ENCODE assay signal across 8 mouse cellular contexts in genomic region chrX:100776494-100776893, GRCm38 (mm10). TPM values are rescaled to one million over a fixed set of nuclear protein-coding genes. Genes with fewer than 3 reads are reported as not detected.
DNase-seq lines count a peak whose midpoint lies in the region; ATAC-seq and TF ChIP-seq lines count a peak whose summit lies in the region.

No protein-coding gene starts in this region.

- peak overlapping the region; percentile 49 for H3K4me3 ChIP-seq in layer of hippocampus, adult 2 months
- H3K4me3 ChIP-seq in forebrain, embryonic 13.5 days = peak overlapping the region; percentile 54
- H3K4me3 ChIP-seq in hindbrain, embryonic 14.5 days (replicated peaks; ENCODE audit: low read length) = peak overlapping the region; percentile 39
- H3K4me3 ChIP-seq in limb, embryonic 11.5 days (ENCODE audit: low read depth, low read length) = peak overlapping the region; percentile 57; the same call in 1 of the 2 replicates
- H3K4me3 ChIP-seq in midbrain, embryonic 10.5 days = peak overlapping the region; percentile 70
- peak overlapping the region; percentile 55 for H3K4me3 ChIP-seq in stomach, embryonic 15.5 days (replicated peaks)

- no peaks in the 10 kb centered on the region for H3K9me3 ChIP-seq in forebrain, embryonic 13.5 days (replicated peaks)
- no peaks in the 10 kb centered on the region for H3K9me3 ChIP-seq in hindbrain, embryonic 14.5 days (ENCODE audit: control insufficient read depth, low read length)
- no peaks in the 10 kb centered on the region for H3K9me3 ChIP-seq in limb, embryonic 11.5 days (ENCODE audit: control insufficient read depth, low read length)
- no peaks in the 10 kb centered on the region for H3K9me3 ChIP-seq in midbrain, embryonic 10.5 days (replicated peaks)
- no peaks in the 10 kb centered on the region for H3K9me3 ChIP-seq in stomach, embryonic 15.5 days

- peak overlapping the region; percentile 72 for H3K27ac ChIP-seq in layer of hippocampus, adult 2 months
- peak overlapping the region; percentile 89 for H3K27ac ChIP-seq in forebrain, embryonic 13.5 days
- peak overlapping the region; percentile 80 for H3K27ac ChIP-seq in hindbrain, embryonic 14.5 days
- H3K27ac ChIP-seq in limb, embryonic 11.5 days (replicated peaks; ENCODE audit: low read depth, low read length) = no peak overlapping the region
- peak overlapping the region; percentile 96 for H3K27ac ChIP-seq in midbrain, embryonic 10.5 days (replicated peaks)
- peak overlapping the region; percentile 84; the same call in 1 of the 2 replicates for H3K27ac ChIP-seq in stomach, embryonic 15.5 days

- peak; percentile 32 to 63 for DNase-seq in layer of hippocampus, adult 2 months (ENCODE audit: low spot score in 2 of 2)
- no peak for DNase-seq in layer of hippocampus, postnatal 36 days
- peak; percentile 64 for DNase-seq in hindbrain, embryonic 14.5 days (ENCODE audit: low spot score)
- peak; percentile 65 for DNase-seq in limb, embryonic 11.5 days (ENCODE audit: low spot score)
- peak; percentile 51 for DNase-seq in midbrain, embryonic 10.5 days (ENCODE audit: low spot score)

- no peaks in the 10 kb centered on the region for H3K36me3 ChIP-seq in forebrain, embryonic 13.5 days (ENCODE audit: poor library complexity, severe bottlenecking)
- H3K36me3 ChIP-seq in hindbrain, embryonic 14.5 days (replicated peaks; ENCODE audit: control insufficient read depth, insufficient read depth) = peaks cover 3% of the 10 kb centered on the region
- H3K36me3 ChIP-seq in limb, embryonic 11.5 days (ENCODE audit: control insufficient read depth, insufficient read depth, low read length) = no peaks in the 10 kb centered on the region
- no peaks in the 10 kb centered on the region for H3K36me3 ChIP-seq in midbrain, embryonic 10.5 days
- no peaks in the 10 kb centered on the region for H3K36me3 ChIP-seq in stomach, embryonic 15.5 days

- H3K27me3 ChIP-seq in forebrain, embryonic 13.5 days = no peaks in the 10 kb centered on the region
- H3K27me3 ChIP-seq in hindbrain, embryonic 14.5 days (ENCODE audit: control insufficient read depth, insufficient read depth, low read length) = no peaks in the 10 kb centered on the region
- H3K27me3 ChIP-seq in limb, embryonic 11.5 days (ENCODE audit: control insufficient read depth, insufficient read depth, low read length) = peaks cover 3% of the 10 kb centered on the region; the same call in 1 of the 2 replicates
- H3K27me3 ChIP-seq in midbrain, embryonic 10.5 days (ENCODE audit: low read depth, poor library complexity, severe bottlenecking) = peaks cover 40% of the 10 kb centered on the region
- no peaks in the 10 kb centered on the region for H3K27me3 ChIP-seq in stomach, embryonic 15.5 days (replicated peaks)

- 14% methylated on average over 9 of the region's 9 CpGs for WGBS in forebrain, embryonic 13.5 days
- 21% methylated on average over 9 of the region's 9 CpGs for WGBS in hindbrain, embryonic 14.5 days
- WGBS in limb, embryonic 11.5 days = 22% methylated on average over 9 of the region's 9 CpGs
- 19% methylated on average over 9 of the region's 9 CpGs for WGBS in midbrain, embryonic 10.5 days
- WGBS in stomach, embryonic 15.5 days = 14% methylated on average over 9 of the region's 9 CpGs

- peak overlapping the region; percentile 79; the same call in 1 of the 2 replicates for H3K9ac ChIP-seq in forebrain, embryonic 13.5 days
- no peak overlapping the region for H3K9ac ChIP-seq in hindbrain, embryonic 14.5 days
- no peak overlapping the region for H3K9ac ChIP-seq in limb, embryonic 11.5 days (ENCODE audit: low read length)
- H3K9ac ChIP-seq in stomach, embryonic 15.5 days = no peak overlapping the region

- ATAC-seq in cerebellum, adult (ENCODE audit: insufficient number of reproducible peaks, low FRiP score, low TSS enrichment) = peak; percentile 68
- ATAC-seq in forebrain, embryonic 13.5 days = peak; percentile 66
- peak; percentile 65 for ATAC-seq in hindbrain, embryonic 14.5 days (ENCODE audit: low FRiP score)
- peak; percentile 45; the same call in 1 of the 2 replicates for ATAC-seq in limb, embryonic 11.5 days (ENCODE audit: insufficient number of reproducible peaks, low FRiP score, low TSS enrichment, low read depth)
- ATAC-seq in stomach, embryonic 15.5 days (ENCODE audit: insufficient read depth, low FRiP score, low read depth) = peak; percentile 2; the same call in 1 of the 2 replicates

- H3K4me1 ChIP-seq in forebrain, embryonic 13.5 days = peaks cover 18% of the 10 kb centered on the region
- H3K4me1 ChIP-seq in hindbrain, embryonic 14.5 days (replicated peaks; ENCODE audit: control insufficient read depth, insufficient read depth, low read length) = peaks cover 9% of the 10 kb centered on the region; the same call in 1 of the 2 replicates
- H3K4me1 ChIP-seq in limb, embryonic 11.5 days (ENCODE audit: control insufficient read depth, insufficient read depth, low read length) = no peaks in the 10 kb centered on the region
- H3K4me1 ChIP-seq in midbrain, embryonic 10.5 days = peaks cover 32% of the 10 kb centered on the region
- H3K4me1 ChIP-seq in stomach, embryonic 15.5 days = no peaks in the 10 kb centered on the region

- H3K4me2 ChIP-seq in forebrain, embryonic 13.5 days = peak overlapping the region; percentile 63
- peak overlapping the region; percentile 55 for H3K4me2 ChIP-seq in hindbrain, embryonic 14.5 days (replicated peaks)
- peak overlapping the region; percentile 55; the same call in 1 of the 2 replicates for H3K4me2 ChIP-seq in limb, embryonic 11.5 days (ENCODE audit: low read depth, severe bottlenecking)
- peak overlapping the region; percentile 53 for H3K4me2 ChIP-seq in stomach, embryonic 15.5 days

- peak; percentile 89 for TF ChIP-seq CTCF in layer of hippocampus, adult 2 months (conservative IDR thresholded peaks at IDR 0.05)

RNA-seq across cellular contexts. Expression of gene Dlg3, which starts 9.0 kb away (rescaled TPM):
- 100 to 1,000 TPM; 156 to 163 TPM for total RNA-seq in layer of hippocampus, adult 2 months (2021)
- 100 to 1,000 TPM; 153 to 154 TPM for total RNA-seq in layer of hippocampus, postnatal 36 days (2021)
- 10.4 and 14.2 TPM in 2 replicates for polyA plus RNA-seq in forebrain, embryonic 13.5 days (2015; fragmentation: Nextera tagmentation; extraction: Ambion mirVana)
- 9.8 and 12.1 TPM in 2 replicates for polyA plus RNA-seq in hindbrain, embryonic 14.5 days (2014; fragmentation: Nextera tagmentation; extraction: Ambion mirVana)
- polyA plus RNA-seq in limb, embryonic 11.5 days (2014; fragmentation: Nextera tagmentation; extraction: Ambion mirVana) = 6.0 and 11.4 TPM in 2 replicates
- polyA plus RNA-seq in midbrain, embryonic 10.5 days (2016; fragmentation: Nextera tagmentation; extraction: Ambion mirVana) = 13.8 and 14.9 TPM in 2 replicates
- polyA plus RNA-seq in stomach, embryonic 15.5 days (2015; fragmentation: Nextera tagmentation; extraction: Ambion mirVana) = 3.0 and 3.8 TPM in 2 replicates

RNA-seq across cellular contexts. Expression of gene Gdpd2, which starts 46.8 kb away (rescaled TPM):
- 10 to 100 TPM; 10.1 to 18.6 TPM for total RNA-seq in layer of hippocampus, adult 2 months (2021)
- 10 to 100 TPM; 10.8 to 12.2 TPM for total RNA-seq in layer of hippocampus, postnatal 36 days (2021)
- 10.7 and 11.5 TPM in 2 replicates for polyA plus RNA-seq in forebrain, embryonic 13.5 days (2015; fragmentation: Nextera tagmentation; extraction: Ambion mirVana)
- polyA plus RNA-seq in hindbrain, embryonic 14.5 days (2014; fragmentation: Nextera tagmentation; extraction: Ambion mirVana) = 36.2 and 38.7 TPM in 2 replicates
- 1.3 and 1.6 TPM in 2 replicates for polyA plus RNA-seq in limb, embryonic 11.5 days (2014; fragmentation: Nextera tagmentation; extraction: Ambion mirVana)
- polyA plus RNA-seq in midbrain, embryonic 10.5 days (2016; fragmentation: Nextera tagmentation; extraction: Ambion mirVana) = 10.8 and 14.8 TPM in 2 replicates
- polyA plus RNA-seq in stomach, embryonic 15.5 days (2015; fragmentation: Nextera tagmentation; extraction: Ambion mirVana) = 7.0 and 7.8 TPM in 2 replicates

Comparison
In these comparisons a context has a peak if more than half of its experiments do, and no peak if none do; other contexts are left out.
1. DNase-seq: peak in layer of hippocampus, adult 2 months (2 of 2), hindbrain, embryonic 14.5 days (single experiment), limb, embryonic 11.5 days (single experiment) and midbrain, embryonic 10.5 days (single experiment); none in layer of hippocampus, postnatal 36 days (0 of 2).
2. ATAC-seq: peak in every context shown above with its lines; median percentile 68 in cerebellum, adult; 66 in forebrain, embryonic 13.5 days; 65 in hindbrain, embryonic 14.5 days; 45 in limb, embryonic 11.5 days; 2 in stomach, embryonic 15.5 days.
3. Peak in every context shown above with its lines, with median percentiles within 50 percentile points of each other: H3K4me3 ChIP-seq and H3K4me2 ChIP-seq.